Mouse (Mus musculus) left cerebral cortex, adult 9 months (tissue): ENCODE results near the gene Ddx47.

ENCODE experiments used
- DNase-seq, 2 experiments: peaks; one replicate each; pipeline ENCODE4 v3.0.0; 2022; ENCODE audit warnings: low spot score in 2 of 2

Ddx47 gene

GRCm38 (mm10) chr6:135006372-135006771 is 5.0 kb upstream of the Ddx47 start:
- no peak for DNase-seq

- DNase-seq = peak in 1 of 2 experiments; percentile 16
Observed at GRCm38 (mm10) chr6:135011734-135012116, 313 bp downstream of the Ddx47 start.

GRCm38 (mm10) chr6:135017211-135017610 is 5.8 kb downstream of the Ddx47 start:
- DNase-seq = no peak

GRCm38 (mm10) chr6:135019564-135019963 is 8.2 kb downstream of the Ddx47 start:
- DNase-seq = no peak

- DNase-seq = no peak
Observed at GRCm38 (mm10) chr6:135021633-135022032, 10.2 kb downstream of the Ddx47 start.

GRCm38 (mm10) chr6:135023379-135023778 is 12.0 kb downstream of the Ddx47 start:
- DNase-seq = no peak

- DNase-seq = no peak
Observed at GRCm38 (mm10) chr6:135024781-135025420, 13.5 kb downstream of the Ddx47 start.

GRCm38 (mm10) chr6:135026232-135026631 is 14.8 kb downstream of the Ddx47 start:
- DNase-seq = peak in 1 of 2 experiments; percentile 40

- DNase-seq = no peak
Observed at GRCm38 (mm10) chr6:135026755-135027154, 15.3 kb downstream of the Ddx47 start.

GRCm38 (mm10) chr6:135029246-135029645 is 17.8 kb downstream of the Ddx47 start:
- DNase-seq = no peak

GRCm38 (mm10) chr6:135038674-135039073 is 27.3 kb downstream of the Ddx47 start:
- no peak for DNase-seq

GRCm38 (mm10) chr6:135040275-135040871 is 29.0 kb downstream of the Ddx47 start:
- no peak for DNase-seq

- DNase-seq = no peak
Observed at GRCm38 (mm10) chr6:135041930-135042329, 30.5 kb downstream of the Ddx47 start.

GRCm38 (mm10) chr6:135047276-135047675 is 35.9 kb downstream of the Ddx47 start:
- DNase-seq = no peak

GRCm38 (mm10) chr6:135048509-135048908 is 37.1 kb downstream of the Ddx47 start:
- no peak for DNase-seq

GRCm38 (mm10) chr6:135048956-135049355 is 37.5 kb downstream of the Ddx47 start:
- no peak for DNase-seq

- DNase-seq = no peak
Observed at GRCm38 (mm10) chr6:135053789-135054188, 42.4 kb downstream of the Ddx47 start.

- DNase-seq = no peak
Observed at GRCm38 (mm10) chr6:135055882-135056281, 44.5 kb downstream of the Ddx47 start.

- DNase-seq = no peak
Observed at GRCm38 (mm10) chr6:135060728-135061127, 49.3 kb downstream of the Ddx47 start.

- no peak for DNase-seq
Observed at GRCm38 (mm10) chr6:135064621-135065020, 53.2 kb downstream of the Ddx47 start.

GRCm38 (mm10) chr6:135065236-135065957 is 54.0 kb downstream of the Ddx47 start, which contains the start of gene Gprc5a:
Gene Gprc5a (plus strand): TSS chr6:135065651.
- no peak for DNase-seq

GRCm38 (mm10) chr6:135066795-135067445 is 55.5 kb downstream of the Ddx47 start:
- DNase-seq = no peak
